Mouse (Mus musculus) right cerebral cortex, adult 2 months (tissue): ENCODE results near the gene Derl2.

ENCODE experiments used
- DNase-seq, 2 experiments: peaks; one replicate each; pipeline ENCODE4 v3.0.0; 2021 to 2022; ENCODE audit warnings: low spot score in 2 of 2

The Derl2 gene

GRCm38 (mm10) chr11:71019201-71020068, at the start of gene Derl2, which contains the start of gene Mis12:
Gene Derl2 (minus strand): TSS chr11:71019841.
Gene Mis12 (plus strand): TSS chr11:71019611.
- peak; percentile 98 to 99 for DNase-seq

GRCm38 (mm10) chr11:71052554-71052953, 32.9 kb upstream of the Derl2 start:
- peak in 1 of 2 experiments; percentile 24 for DNase-seq

- DNase-seq = no peak
Observed at GRCm38 (mm10) chr11:71039526-71040298, 20.1 kb upstream of the Derl2 start.

- DNase-seq = peak; percentile 59 to 69
Observed at GRCm38 (mm10) chr11:71033163-71033761, 13.6 kb upstream of the Derl2 start, which contains the start of gene 6330403K07Rik. Gene 6330403K07Rik (minus strand): TSS chr11:71033513.

GRCm38 (mm10) chr11:71032491-71033162, 13.0 kb upstream of the Derl2 start:
- DNase-seq = peak in 1 of 2 experiments; percentile 55

- no peak for DNase-seq
Observed at GRCm38 (mm10) chr11:71032070-71032469, 12.4 kb upstream of the Derl2 start.

GRCm38 (mm10) chr11:71029403-71030118, 9.9 kb upstream of the Derl2 start:
- DNase-seq = no peak

- DNase-seq = no peak
Observed at GRCm38 (mm10) chr11:71028280-71028679, 8.6 kb upstream of the Derl2 start.

- no peak for DNase-seq
Observed at GRCm38 (mm10) chr11:71018416-71019200, 1.0 kb downstream of the Derl2 start.

- DNase-seq = no peak
Observed at GRCm38 (mm10) chr11:71017051-71017450, 2.6 kb downstream of the Derl2 start.

- no peak for DNase-seq
Observed at GRCm38 (mm10) chr11:71012743-71013142, 6.9 kb downstream of the Derl2 start.

GRCm38 (mm10) chr11:71008321-71008720, 11.3 kb downstream of the Derl2 start:
- DNase-seq = no peak

GRCm38 (mm10) chr11:71007831-71008230, 11.8 kb downstream of the Derl2 start:
- DNase-seq = no peak

- no peak for DNase-seq
Observed at GRCm38 (mm10) chr11:71007026-71007425, 12.6 kb downstream of the Derl2 start.

GRCm38 (mm10) chr11:71005046-71005445, 14.6 kb downstream of the Derl2 start:
- no peak for DNase-seq

GRCm38 (mm10) chr11:71004316-71004773, 15.3 kb downstream of the Derl2 start, which contains the start of gene Dhx33:
Gene Dhx33 (minus strand): TSS chr11:71004437.
- DNase-seq = peak; percentile 98

- peak in 1 of 2 experiments; percentile 55 for DNase-seq
Observed at GRCm38 (mm10) chr11:71003611-71004315, 15.9 kb downstream of the Derl2 start.

- DNase-seq = peak; percentile 22 to 36
Observed at GRCm38 (mm10) chr11:71001167-71001566, 18.5 kb downstream of the Derl2 start.
